Mouse (Mus musculus): ENCODE data around the gene Plin1. TPM values are rescaled to one million over a fixed set of nuclear protein-coding genes. Genes with fewer than 3 reads are reported as not detected.

The Plin1 gene
- polyA plus RNA-seq, 1 experiment from 2014 or later: not detected

GRCm38 (mm10) chr7:79696495-79696894, 36.2 kb downstream of the Plin1 start:
- Histone ChIP-seq H3K4me2 (replicated peaks) (no peak overlapping the region), H3K9me3 (no peaks in the 10 kb centered on the region), H3K36me3 (peaks cover 94% of the 10 kb centered on the region), H3K27ac (no peak overlapping the region), H3K4me3 (no peak overlapping the region), H3K27me3 (no peaks in the 10 kb centered on the region), H3K9ac (no peak overlapping the region), H3K4me1 (no peaks in the 10 kb centered on the region)
- ATAC-seq (ENCODE audit: insufficient number of reproducible peaks, insufficient read depth, low FRiP score, low TSS enrichment): no peak
- WGBS: 89% methylated on average over 8 of the region's 8 CpGs

- ATAC-seq (ENCODE audit: insufficient number of reproducible peaks, insufficient read depth, low FRiP score, low TSS enrichment): no peak
- Histone ChIP-seq H3K36me3 (peaks cover 80% of the 10 kb centered on the region), H3K4me2 (replicated peaks) (no peak overlapping the region), H3K4me1 (no peaks in the 10 kb centered on the region), H3K4me3 (no peak overlapping the region), H3K9me3 (no peaks in the 10 kb centered on the region), H3K27ac (no peak overlapping the region), H3K27me3 (no peaks in the 10 kb centered on the region), H3K9ac (no peak overlapping the region)
- 95% methylated on average over 2 of the region's 2 CpGs for WGBS
Observed at GRCm38 (mm10) chr7:79680231-79680630, 52.5 kb downstream of the Plin1 start.

GRCm38 (mm10) chr7:79679186-79679585, 53.5 kb downstream of the Plin1 start:
- Histone ChIP-seq H3K4me1 (no peaks in the 10 kb centered on the region), H3K9me3 (no peaks in the 10 kb centered on the region), H3K4me2 (replicated peaks) (no peak overlapping the region), H3K27me3 (no peaks in the 10 kb centered on the region), H3K36me3 (peaks cover 76% of the 10 kb centered on the region), H3K27ac (no peak overlapping the region), H3K9ac (no peak overlapping the region), H3K4me3 (no peak overlapping the region)
- no peak for ATAC-seq (ENCODE audit: insufficient number of reproducible peaks, insufficient read depth, low FRiP score, low TSS enrichment)

- peaks cover 58% of the 10 kb centered on the region for H3K36me3 ChIP-seq
Observed at GRCm38 (mm10) chr7:79670900-79671604, 61.7 kb downstream of the Plin1 start.

More at GRCm38 (mm10) chr7:79670900-79671604, 61.7 kb downstream of the Plin1 start:
- no peak for ATAC-seq (ENCODE audit: insufficient number of reproducible peaks, insufficient read depth, low FRiP score, low TSS enrichment)
- no peak overlapping the region for H3K9ac ChIP-seq
- H3K27me3 ChIP-seq: no peaks in the 10 kb centered on the region
- H3K9me3 ChIP-seq: no peaks in the 10 kb centered on the region
- 92% methylated on average over 4 of the region's 4 CpGs for WGBS
- no peak overlapping the region for H3K27ac ChIP-seq
- no peak overlapping the region for H3K4me3 ChIP-seq
- no peaks in the 10 kb centered on the region for H3K4me1 ChIP-seq
- no peak overlapping the region for H3K4me2 ChIP-seq (replicated peaks)

Other genes with a start within 250 kb of the Plin1 start
- gene Rhcg, start 115.2 kb downstream of the Plin1 start, polyA plus RNA-seq (2016; fragmentation: Nextera tagmentation; extraction: Ambion mirVana): 0.10 and 0.29 TPM in 2 replicates
- 14.7 and 14.9 TPM in 2 replicates for gene Ticrr, start 72.7 kb downstream of the Plin1 start, polyA plus RNA-seq (2016; fragmentation: Nextera tagmentation; extraction: Ambion mirVana)
- gene Kif7, start 17.2 kb downstream of the Plin1 start, polyA plus RNA-seq (2016; fragmentation: Nextera tagmentation; extraction: Ambion mirVana): 11.5 and 11.7 TPM in 2 replicates
- 10.3 and 11.9 TPM in 2 replicates for gene Pex11a, start 10.2 kb upstream of the Plin1 start, polyA plus RNA-seq (2016; fragmentation: Nextera tagmentation; extraction: Ambion mirVana)
- gene Wdr93, start 10.3 kb upstream of the Plin1 start, polyA plus RNA-seq (2016; fragmentation: Nextera tagmentation; extraction: Ambion mirVana): 0.56 TPM in 1 of 2 replicates, not detected in the other
- not detected in 2 replicates for gene Mesp1, start 60.9 kb upstream of the Plin1 start, polyA plus RNA-seq (2016; fragmentation: Nextera tagmentation; extraction: Ambion mirVana)
- 0.15 and 0.22 TPM in 2 replicates for gene Mesp2, start 77.8 kb upstream of the Plin1 start, polyA plus RNA-seq (2016; fragmentation: Nextera tagmentation; extraction: Ambion mirVana)
- 5.2 and 7.6 TPM in 2 replicates for gene Anpep, start 128.2 kb upstream of the Plin1 start, polyA plus RNA-seq (2016; fragmentation: Nextera tagmentation; extraction: Ambion mirVana)
- gene Ap3s2, start 187.7 kb upstream of the Plin1 start, polyA plus RNA-seq (2016; fragmentation: Nextera tagmentation; extraction: Ambion mirVana): 33.8 and 38.1 TPM in 2 replicates
- gene Arpin, start 202.5 kb upstream of the Plin1 start, polyA plus RNA-seq (2016; fragmentation: Nextera tagmentation; extraction: Ambion mirVana): 18.7 and 20.5 TPM in 2 replicates